Mouse (Mus musculus): ENCODE measurements around the gene Defb26. TPM values are rescaled to one million over a fixed set of nuclear protein-coding genes. Genes with fewer than 3 reads are reported as not detected.

Gene Defb26
- polyA plus RNA-seq, 1 experiment: not detected

- H3K4me2 ChIP-seq (ENCODE audit: low read depth): no peak overlapping the region
Observed at GRCm38 (mm10) chr2:152543478-152543877, 32.0 kb upstream of the Defb26 start.

GRCm38 (mm10) chr2:152542897-152543296 lies 31.4 kb upstream of the Defb26 start:
- H3K79me2 ChIP-seq (ENCODE audit: control insufficient read depth, insufficient read depth): no peaks in the 10 kb centered on the region
- no peak overlapping the region for H3ac ChIP-seq (ENCODE audit: control insufficient read depth, insufficient read length)
- no peaks in the 10 kb centered on the region for H3K36me3 ChIP-seq (ENCODE audit: control insufficient read depth, insufficient read depth)
- no peak overlapping the region for H3K4me2 ChIP-seq (ENCODE audit: low read depth)
- TF ChIP-seq USF1 (IDR thresholded peaks at IDR 0.05; ENCODE audit: low read depth) (no peak), TCF12 (IDR thresholded peaks at IDR 0.05; ENCODE audit: insufficient read depth, poor library complexity, severe bottlenecking) (no peak), TCF3 (IDR thresholded peaks at IDR 0.05; ENCODE audit: insufficient read length, low read depth) (no peak), E2F4 (IDR thresholded peaks at IDR 0.05; ENCODE audit: insufficient read depth) (no peak), MAX (IDR thresholded peaks at IDR 0.05; ENCODE audit: low read depth) (no peak), POLR2AphosphoS2 (IDR thresholded peaks at IDR 0.05; ENCODE audit: insufficient read length, low read depth) (no peak), POLR2A (IDR thresholded peaks at IDR 0.05; ENCODE audit: insufficient read length, low read depth) (no peak), MYOD1 (IDR thresholded peaks at IDR 0.05; ENCODE audit: control insufficient read depth in 1 of 3, insufficient read length in 2 of 3, low read depth in 2 of 3) (no peak), SRF (IDR thresholded peaks at IDR 0.05; ENCODE audit: control insufficient read depth, insufficient read length, low read depth) (no peak), REST (IDR thresholded peaks at IDR 0.05; ENCODE audit: insufficient read depth, insufficient read length) (no peak)
- no peak overlapping the region for H3K4me3 ChIP-seq
- peaks cover 5% of the 10 kb centered on the region for H3K27me3 ChIP-seq (ENCODE audit: control insufficient read depth, insufficient read depth, insufficient read length)

More at GRCm38 (mm10) chr2:152543478-152543877, 32.0 kb upstream of the Defb26 start:
- Histone ChIP-seq H3K36me3 (ENCODE audit: control insufficient read depth, insufficient read depth) (no peaks in the 10 kb centered on the region), H3K79me2 (ENCODE audit: control insufficient read depth, insufficient read depth) (no peaks in the 10 kb centered on the region), H3K27me3 (ENCODE audit: control insufficient read depth, insufficient read depth, insufficient read length) (peaks cover 10% of the 10 kb centered on the region), H3ac (ENCODE audit: control insufficient read depth, insufficient read length) (no peak overlapping the region), H3K4me3 (no peak overlapping the region)
- no peak for TF ChIP-seq E2F4 (IDR thresholded peaks at IDR 0.05; ENCODE audit: insufficient read depth)
- TF ChIP-seq REST (IDR thresholded peaks at IDR 0.05; ENCODE audit: insufficient read depth, insufficient read length): no peak
- TF ChIP-seq TCF12 (IDR thresholded peaks at IDR 0.05; ENCODE audit: insufficient read depth, poor library complexity, severe bottlenecking): no peak
- no peak for TF ChIP-seq USF1 (IDR thresholded peaks at IDR 0.05; ENCODE audit: low read depth)
- TF ChIP-seq MAX (IDR thresholded peaks at IDR 0.05; ENCODE audit: low read depth): no peak
- TF ChIP-seq SRF (IDR thresholded peaks at IDR 0.05; ENCODE audit: control insufficient read depth, insufficient read length, low read depth): no peak
- TF ChIP-seq POLR2AphosphoS2 (IDR thresholded peaks at IDR 0.05; ENCODE audit: insufficient read length, low read depth): no peak
- TF ChIP-seq MYOD1 (IDR thresholded peaks at IDR 0.05; ENCODE audit: control insufficient read depth in 1 of 3, insufficient read length in 2 of 3, low read depth in 2 of 3): no peak
- TF ChIP-seq MYOG (IDR thresholded peaks at IDR 0.05; ENCODE audit: control insufficient read depth in 1 of 3, insufficient read depth in 1 of 3, insufficient read length in 2 of 3, low read depth in 2 of 3): no peak
- TF ChIP-seq CEBPB (IDR thresholded peaks at IDR 0.05; ENCODE audit: insufficient read depth, poor library complexity, severe bottlenecking): no peak
- no peak for TF ChIP-seq POLR2A (IDR thresholded peaks at IDR 0.05; ENCODE audit: insufficient read length, low read depth)
- no peak for TF ChIP-seq TCF3 (IDR thresholded peaks at IDR 0.05; ENCODE audit: insufficient read length, low read depth)

- no peak overlapping the region for H3ac ChIP-seq (ENCODE audit: control insufficient read depth, insufficient read length)
- no peak overlapping the region for H3K4me3 ChIP-seq
- H3K27me3 ChIP-seq (ENCODE audit: control insufficient read depth, insufficient read depth, insufficient read length): no peaks in the 10 kb centered on the region
- TF ChIP-seq MAX (IDR thresholded peaks at IDR 0.05; ENCODE audit: low read depth) (no peak), POLR2A (IDR thresholded peaks at IDR 0.05; ENCODE audit: insufficient read length, low read depth) (no peak), TCF12 (IDR thresholded peaks at IDR 0.05; ENCODE audit: insufficient read depth, poor library complexity, severe bottlenecking) (no peak), MYOD1 (IDR thresholded peaks at IDR 0.05; ENCODE audit: control insufficient read depth in 1 of 3, insufficient read length in 2 of 3, low read depth in 2 of 3) (no peak), SRF (IDR thresholded peaks at IDR 0.05; ENCODE audit: control insufficient read depth, insufficient read length, low read depth) (no peak), MYOG (IDR thresholded peaks at IDR 0.05; ENCODE audit: control insufficient read depth in 1 of 3, insufficient read depth in 1 of 3, insufficient read length in 2 of 3, low read depth in 2 of 3) (no peak), POLR2AphosphoS2 (IDR thresholded peaks at IDR 0.05; ENCODE audit: insufficient read length, low read depth) (no peak), CEBPB (IDR thresholded peaks at IDR 0.05; ENCODE audit: insufficient read depth, poor library complexity, severe bottlenecking) (no peak), TCF3 (IDR thresholded peaks at IDR 0.05; ENCODE audit: insufficient read length, low read depth) (no peak), E2F4 (IDR thresholded peaks at IDR 0.05; ENCODE audit: insufficient read depth) (no peak), REST (IDR thresholded peaks at IDR 0.05; ENCODE audit: insufficient read depth, insufficient read length) (no peak), USF1 (IDR thresholded peaks at IDR 0.05; ENCODE audit: low read depth) (no peak)
- no peaks in the 10 kb centered on the region for H3K36me3 ChIP-seq (ENCODE audit: control insufficient read depth, insufficient read depth)
- no peak overlapping the region for H3K4me2 ChIP-seq (ENCODE audit: low read depth)
- H3K79me2 ChIP-seq (ENCODE audit: control insufficient read depth, insufficient read depth): no peaks in the 10 kb centered on the region
Observed at GRCm38 (mm10) chr2:152541979-152542378, 30.5 kb upstream of the Defb26 start.

GRCm38 (mm10) chr2:152539944-152540710 lies 28.6 kb upstream of the Defb26 start, which contains the start of gene Defb29:
Gene Defb29, minus strand, starts transcription at chr2:152540098.
- Histone ChIP-seq H3K4me3 (no peak within 1 kb of the TSS), H3K36me3 (ENCODE audit: control insufficient read depth, insufficient read depth) (no peaks in the 10 kb centered on the region), H3K27me3 (ENCODE audit: control insufficient read depth, insufficient read depth, insufficient read length) (no peaks in the 10 kb centered on the region), H3ac (ENCODE audit: control insufficient read depth, insufficient read length) (no peak within 1 kb of the TSS), H3K4me2 (ENCODE audit: low read depth) (no peak within 1 kb of the TSS), H3K79me2 (ENCODE audit: control insufficient read depth, insufficient read depth) (no peaks in the 10 kb centered on the region)
- no peak for TF ChIP-seq TCF12 (IDR thresholded peaks at IDR 0.05; ENCODE audit: insufficient read depth, poor library complexity, severe bottlenecking)
- TF ChIP-seq E2F4 (IDR thresholded peaks at IDR 0.05; ENCODE audit: insufficient read depth): no peak
- TF ChIP-seq SRF (IDR thresholded peaks at IDR 0.05; ENCODE audit: control insufficient read depth, insufficient read length, low read depth): no peak
- no peak for TF ChIP-seq REST (IDR thresholded peaks at IDR 0.05; ENCODE audit: insufficient read depth, insufficient read length)
- TF ChIP-seq USF1 (IDR thresholded peaks at IDR 0.05; ENCODE audit: low read depth): no peak
- no peak for TF ChIP-seq MYOG (IDR thresholded peaks at IDR 0.05; ENCODE audit: control insufficient read depth in 1 of 3, insufficient read depth in 1 of 3, insufficient read length in 2 of 3, low read depth in 2 of 3)
- no peak for TF ChIP-seq POLR2A (IDR thresholded peaks at IDR 0.05; ENCODE audit: insufficient read length, low read depth)
- no peak for TF ChIP-seq MAX (IDR thresholded peaks at IDR 0.05; ENCODE audit: low read depth)
- TF ChIP-seq TCF3 (IDR thresholded peaks at IDR 0.05; ENCODE audit: insufficient read length, low read depth): no peak
- TF ChIP-seq POLR2AphosphoS2 (IDR thresholded peaks at IDR 0.05; ENCODE audit: insufficient read length, low read depth): no peak
- no peak for TF ChIP-seq CEBPB (IDR thresholded peaks at IDR 0.05; ENCODE audit: insufficient read depth, poor library complexity, severe bottlenecking)
- no peak for TF ChIP-seq MYOD1 (IDR thresholded peaks at IDR 0.05; ENCODE audit: control insufficient read depth in 1 of 3, insufficient read length in 2 of 3, low read depth in 2 of 3)
